Mouse (Mus musculus) hindbrain, postnatal 0 days (tissue): ENCODE measurements around the gene Esrra. TPM values are rescaled to one million over a fixed set of nuclear protein-coding genes. Genes with fewer than 3 reads are reported as not detected.
A peak's percentile ranks its signal among the peaks of the same experiment; 100 is the strongest.

Experiments used
- ATAC-seq: fragments of 200-750 bp; cut with Nextera tagmentation; 2 replicates; pipeline ENCODE4 v1.8.0; 2017; ENCODE audit warnings: mild to moderate bottlenecking, moderate TSS enrichment, moderate library complexity
- DNase-seq: peaks from one replicate; pipeline ENCODE4 v3.0.0-alpha.2; 2015; ENCODE audit warnings: low spot score
- H3K27ac ChIP-seq: fragments of 300-500 bp; sonication (generic); 2 replicates; pipeline ENCODE4 v1.5.1; 2014; ENCODE audit warnings: mild to moderate bottlenecking
- H3K27me3 ChIP-seq: fragments of 300-500 bp; sonication (generic); 2 replicates; pipeline ENCODE4 v1.6.1; 2014; ENCODE audit warnings: low read length, mixed read lengths; ENCODE audit not compliant: insufficient read depth
- H3K36me3 ChIP-seq: fragments of 300-500 bp; sonication (generic); 2 replicates; pipeline ENCODE4 v1.6.1; 2014; ENCODE audit warnings: low read length, mixed read lengths; ENCODE audit not compliant: insufficient read depth
- H3K4me1 ChIP-seq: fragments of 300-500 bp; sonication (generic); 2 replicates; pipeline ENCODE4 v1.6.1; 2014; ENCODE audit warnings: antibody characterized with exemption, low read length, mixed read lengths; ENCODE audit not compliant: insufficient read depth
- H3K4me2 ChIP-seq: fragments of 300-500 bp; sonication (generic); 2 replicates; pipeline ENCODE4 v1.6.1; 2014; ENCODE audit warnings: low read depth, mild to moderate bottlenecking, low read length, moderate library complexity, mixed read lengths
- H3K4me3 ChIP-seq: fragments of 300-500 bp; sonication (generic); 2 replicates; pipeline ENCODE4 v1.5.1; 2014; ENCODE audit warnings: low read length
- H3K9ac ChIP-seq: fragments of 300-500 bp; sonication (generic); replicated peaks from 2 replicates; pipeline ENCODE4 v1.6.1; 2014; ENCODE audit warnings: mild to moderate bottlenecking, low read length, moderate library complexity, mixed read lengths
- H3K9me3 ChIP-seq: fragments of 300-500 bp; sonication (generic); 2 replicates; pipeline ENCODE4 v1.6.1; 2016; ENCODE audit warnings: low read length, mixed read lengths
- CTCF ChIP-seq: IDR thresholded peaks from 2 replicates; pipeline ENCODE4 v1.5.1; 2016; ENCODE audit warnings: antibody characterized with exemption, control low read depth, low read depth
- WGBS: fragments of 180-500 bp; shearing (Covaris S2); extraction: QIAGEN DNeasy Blood & Tissue Kit; methylation state at CpG from one replicate; pipeline ENCODE4 v1.1.7; 2014; 5-methylcytosine and 5-hydroxymethylcytosine counted together
- polyA plus RNA-seq: library from polyadenylated mRNA; unstranded; fragments of >200 nt; fragmentation: Nextera tagmentation; extraction: Ambion mirVana; gene quantifications from 2 replicates; pipeline ENCODE4 v1.2.1, GENCODE M21; 2015
- total RNA-seq: library from RNA; depleted of rRNA; stranded (reverse); fragments of >200 nt; gene quantifications from 2 replicates; pipeline ENCODE4 v1.2.3, GENCODE M21; 2014

Esrra gene
- total and polyA plus RNA-seq, 2 experiments from 2014 or later: 12.3 to 61.6 TPM

DNA sequence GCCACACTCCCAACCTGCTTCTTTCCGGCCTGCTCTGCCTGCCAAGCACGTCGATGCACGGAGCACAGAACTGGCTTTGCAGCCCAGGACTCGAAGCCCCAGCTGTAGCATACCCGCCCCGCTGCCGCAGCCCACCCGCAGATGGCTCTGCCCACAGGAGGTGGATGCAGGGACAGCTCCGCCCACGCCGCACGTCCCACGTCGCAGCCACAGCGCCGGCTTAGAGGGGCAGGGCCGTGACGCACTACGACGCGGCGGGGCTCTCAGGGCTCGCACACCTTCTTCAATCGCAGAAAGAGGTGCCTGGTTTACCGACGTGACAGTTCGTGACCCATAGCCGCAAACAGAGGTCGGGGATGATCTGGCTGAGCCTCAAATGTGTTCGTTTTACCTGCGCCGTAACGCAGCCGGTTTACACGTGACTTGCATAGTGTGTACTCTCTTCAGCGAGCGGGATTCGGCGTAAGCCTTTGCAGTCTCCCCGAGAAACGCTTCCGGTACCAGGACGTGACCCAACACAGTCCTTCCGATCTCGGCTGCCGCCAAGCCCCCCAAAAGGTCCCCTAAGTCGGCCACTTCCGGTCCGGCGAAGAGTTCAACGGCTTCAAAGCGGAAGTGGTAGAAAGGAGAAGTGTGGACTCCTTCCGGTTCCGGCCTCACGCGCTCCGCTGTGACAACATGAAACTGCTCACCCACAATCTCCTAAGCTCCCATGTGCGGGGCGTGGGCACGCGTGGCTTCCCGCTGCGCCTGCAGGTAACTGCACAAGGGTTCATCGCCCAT, 11.9 kb downstream of the Esrra start, which contains the start of the genes Trmt112 and Prdx5:
Trmt112 (plus strand) TSS at position 192 of the 783 bp plus-strand sequence.
Prdx5 (minus strand) TSS at position 600 of the 783 bp plus-strand sequence.
- Histone ChIP-seq H3K9me3 (no peaks in the 10 kb centered on the region), H3K9ac (peak within 1 kb of the TSS; percentile 63), H3K27ac (peak within 1 kb of the TSS; percentile 98), H3K4me1 (peaks cover 10% of the 10 kb centered on the region; the same call in 1 of the 2 replicates), H3K27me3 (no peaks in the 10 kb centered on the region), H3K4me3 (peak within 1 kb of the TSS; percentile 55), H3K36me3 (peaks cover 42% of the 10 kb centered on the region), H3K4me2 (peak within 1 kb of the TSS; percentile 73)
- under 1% methylated on average over 65 of the region's 65 CpGs for WGBS
- peak; percentile 99 for DNase-seq
- ATAC-seq: peak; percentile 96
- TF ChIP-seq CTCF: no peak; the same call in 1 of the 2 replicates

DNA sequence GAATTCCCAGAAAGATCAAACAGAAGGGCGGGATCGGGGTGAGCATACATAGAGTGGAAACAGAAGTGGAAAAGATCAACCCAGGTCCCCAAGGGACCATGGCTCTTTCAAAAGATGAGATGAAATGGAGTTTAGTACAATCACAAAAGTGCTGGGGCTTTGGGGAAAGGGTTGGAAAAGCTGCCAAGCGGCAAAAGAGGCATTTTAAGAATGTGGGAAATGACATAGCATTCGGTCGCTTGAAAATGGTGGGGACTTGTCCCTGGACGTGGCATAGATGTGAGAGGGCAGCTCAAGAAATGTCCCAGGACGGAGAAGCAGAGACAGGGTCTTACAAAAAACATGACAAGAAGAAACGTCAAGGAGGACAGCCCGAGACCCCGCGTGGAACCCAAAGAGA, 12.6 kb downstream of the Esrra start:
- H3K9me3 ChIP-seq: no peaks in the 10 kb centered on the region
- H3K4me2 ChIP-seq: peak overlapping the region; percentile 73
- H3K27ac ChIP-seq: peak overlapping the region; percentile 98
- peak overlapping the region; percentile 63 for H3K9ac ChIP-seq
- 11% methylated on average over 11 of the region's 11 CpGs for WGBS
- no peak for TF ChIP-seq CTCF
- peaks cover 42% of the 10 kb centered on the region for H3K36me3 ChIP-seq
- peak; percentile 38 for DNase-seq
- no peaks in the 10 kb centered on the region for H3K27me3 ChIP-seq
- ATAC-seq: no peak
- peak overlapping the region; percentile 55 for H3K4me3 ChIP-seq
- peaks cover 10% of the 10 kb centered on the region; the same call in 1 of the 2 replicates for H3K4me1 ChIP-seq

DNA sequence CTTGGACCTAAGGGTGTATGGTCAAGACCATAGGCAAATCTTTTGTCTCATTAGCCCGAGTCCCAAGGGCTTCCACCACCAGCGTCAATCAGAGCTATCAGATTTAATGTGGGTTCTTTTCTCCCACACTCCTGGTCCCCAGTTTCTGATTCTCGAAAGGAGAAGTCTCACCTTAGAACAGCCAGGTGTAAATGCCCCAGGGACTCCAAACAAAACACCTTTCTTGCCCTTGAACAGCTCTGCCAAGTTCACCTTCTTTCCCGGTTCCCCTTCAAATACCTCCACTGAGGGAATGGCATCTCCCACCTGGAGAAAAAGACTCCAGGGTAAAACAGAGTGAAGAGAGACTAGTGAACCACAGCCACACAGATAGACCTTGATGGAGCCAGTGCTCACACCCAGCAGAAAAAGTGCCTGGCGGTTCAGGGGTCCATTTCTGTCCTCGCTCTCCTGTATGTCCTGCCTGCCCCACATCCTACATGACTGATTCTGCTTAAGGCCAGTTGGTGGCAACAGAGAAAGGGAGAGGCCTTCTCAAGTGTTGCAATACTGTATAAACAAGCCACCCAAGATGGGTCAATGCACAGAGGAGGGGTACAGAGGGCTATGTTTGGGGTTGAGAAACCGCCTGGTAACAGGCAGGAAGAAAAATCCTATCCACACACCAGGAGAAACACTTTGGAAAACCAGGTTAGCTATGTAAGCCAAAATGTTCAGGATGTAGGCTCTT, 13.6 kb downstream of the Esrra start:
- WGBS: 87% methylated on average over 7 of the region's 7 CpGs
- Histone ChIP-seq H3K27me3 (no peaks in the 10 kb centered on the region), H3K9ac (no peak overlapping the region; the same call in 1 of the 2 replicates), H3K4me1 (peaks cover 10% of the 10 kb centered on the region; the same call in 1 of the 2 replicates), H3K4me3 (peak overlapping the region; percentile 55), H3K27ac (no peak overlapping the region), H3K36me3 (peaks cover 34% of the 10 kb centered on the region), H3K9me3 (no peaks in the 10 kb centered on the region), H3K4me2 (peak overlapping the region; percentile 73)
- ATAC-seq (no peak), DNase-seq (no peak)
- TF ChIP-seq CTCF: no peak

DNA sequence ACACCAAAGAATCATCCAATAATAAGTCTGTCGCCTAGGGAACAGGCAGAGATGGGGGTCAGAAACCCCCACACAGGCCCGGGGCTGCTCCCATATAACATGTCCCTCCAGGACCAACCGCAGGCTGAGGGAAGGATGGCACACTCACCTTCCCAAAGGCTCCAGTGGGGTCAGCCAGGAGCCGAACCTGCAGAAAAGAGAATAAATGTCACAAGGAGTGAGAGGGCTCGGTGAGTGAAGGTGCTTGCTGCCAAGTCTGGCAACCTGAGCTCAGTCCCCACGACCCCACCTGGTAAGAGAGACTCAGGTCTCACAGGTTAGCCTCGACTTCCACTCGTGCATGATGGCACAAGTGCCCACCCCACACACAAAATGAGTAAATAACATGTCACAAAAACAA, 14.5 kb downstream of the Esrra start:
- DNase-seq (no peak), ATAC-seq (no peak)
- Histone ChIP-seq H3K27ac (no peak overlapping the region), H3K36me3 (peaks cover 25% of the 10 kb centered on the region), H3K27me3 (no peaks in the 10 kb centered on the region), H3K9ac (no peak overlapping the region), H3K9me3 (no peaks in the 10 kb centered on the region), H3K4me3 (no peak overlapping the region), H3K4me2 (no peak overlapping the region), H3K4me1 (peaks cover 10% of the 10 kb centered on the region; the same call in 1 of the 2 replicates)
- 91% methylated on average over 8 of the region's 8 CpGs for WGBS
- TF ChIP-seq CTCF: no peak

DNA sequence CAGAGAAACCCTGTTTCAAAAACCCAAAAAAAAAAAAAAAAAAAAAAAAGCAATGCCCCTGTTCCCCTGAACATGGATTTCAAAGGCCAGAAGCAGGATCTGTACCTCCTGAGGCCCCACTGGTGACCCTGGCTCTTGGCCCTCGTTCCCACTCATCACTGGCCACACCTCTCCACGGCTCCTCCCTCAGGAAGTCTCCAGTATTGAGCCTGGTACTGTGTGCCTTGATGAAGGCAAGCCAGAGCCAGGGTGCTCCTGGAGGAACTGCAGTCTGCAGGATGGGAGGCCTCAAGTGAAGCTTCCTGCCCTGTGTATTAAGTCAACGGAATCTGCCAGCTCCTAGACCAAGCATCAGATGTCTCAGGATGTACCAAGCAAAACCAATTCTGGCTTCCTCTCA, 15.4 kb downstream of the Esrra start:
- Histone ChIP-seq H3K27ac (no peak overlapping the region), H3K9ac (no peak overlapping the region), H3K4me3 (no peak overlapping the region), H3K36me3 (peaks cover 16% of the 10 kb centered on the region), H3K27me3 (no peaks in the 10 kb centered on the region), H3K4me1 (peaks cover 9% of the 10 kb centered on the region; the same call in 1 of the 2 replicates), H3K4me2 (no peak overlapping the region), H3K9me3 (no peaks in the 10 kb centered on the region)
- TF ChIP-seq CTCF: no peak
- DNase-seq (no peak), ATAC-seq (no peak)
- 77% methylated on average over 3 of the region's 3 CpGs for WGBS

DNA sequence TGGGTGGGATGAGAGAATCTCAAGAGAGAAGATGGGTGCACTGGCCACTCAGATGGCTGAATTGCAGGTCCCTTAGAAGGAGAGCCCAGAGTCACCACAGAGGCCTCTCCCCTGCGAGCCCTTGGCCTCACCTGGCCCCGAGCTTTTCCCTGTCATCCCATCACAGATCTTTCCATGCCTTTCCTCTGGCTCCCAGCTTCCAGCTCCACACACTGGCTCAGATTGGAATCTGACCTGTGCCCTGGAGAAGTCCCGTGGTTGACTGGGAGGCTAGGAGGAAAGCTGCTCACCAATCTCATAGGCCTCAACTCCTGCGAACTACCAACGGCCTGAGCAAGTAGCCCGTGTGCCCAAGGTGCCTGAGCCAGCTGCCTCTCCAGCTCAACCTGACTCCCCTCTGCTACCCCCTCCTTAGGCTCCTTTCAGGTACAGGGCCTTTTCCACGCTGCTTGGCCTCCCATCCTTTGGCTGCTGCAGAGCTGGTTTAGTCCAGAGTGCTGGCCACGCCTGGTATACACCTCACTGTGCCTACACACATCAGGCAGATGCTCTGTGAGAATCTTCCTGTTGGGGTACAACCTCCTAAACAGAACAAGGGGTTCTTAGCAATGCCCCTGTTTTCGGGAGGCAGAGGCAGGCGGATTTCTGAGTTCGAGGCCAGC, 16.0 kb downstream of the Esrra start:
- Histone ChIP-seq H3K4me2 (no peak overlapping the region), H3K4me1 (peaks cover 6% of the 10 kb centered on the region; the same call in 1 of the 2 replicates), H3K4me3 (no peak overlapping the region), H3K27ac (no peak overlapping the region), H3K9ac (no peak overlapping the region), H3K9me3 (no peaks in the 10 kb centered on the region), H3K27me3 (no peaks in the 10 kb centered on the region), H3K36me3 (peaks cover 15% of the 10 kb centered on the region)
- DNase-seq (no peak), ATAC-seq (no peak)
- 96% methylated on average over 11 of the region's 11 CpGs for WGBS
- TF ChIP-seq CTCF: no peak
